Mouse (Mus musculus) left cerebral cortex, postnatal 14 days (tissue): ENCODE measurements around the gene Olfr574. TPM values are rescaled to one million over a fixed set of nuclear protein-coding genes. Genes with fewer than 3 reads are reported as not detected.

ENCODE experiments used
- DNase-seq, 2 experiments: peaks; one replicate each; pipeline ENCODE4 v3.0.0; 2021 to 2022; ENCODE audit warnings: low spot score in 2 of 2, mixed read lengths in 1 of 2
- intact Hi-C: fragments of 180-260 bp; cut with DNase I; formaldehyde crosslinking; loops from one replicate; pipeline ENCODE4 v1.15.1; 2025
- long read RNA-seq, 2 experiments: library from polyadenylated mRNA; stranded (forward); transcript quantifications; one replicate each; pipeline ENCODE4 v2.0.0; 2021
- total RNA-seq, 2 experiments: library from RNA; stranded (reverse); gene quantifications; 2 replicates each; pipeline ENCODE4 v1.2.3; 2021

Gene Olfr574
- not detected for total RNA-seq
- long read RNA-seq, experiment 1 = 0 reads
- long read RNA-seq, experiment 2 = 0 reads

DNA sequence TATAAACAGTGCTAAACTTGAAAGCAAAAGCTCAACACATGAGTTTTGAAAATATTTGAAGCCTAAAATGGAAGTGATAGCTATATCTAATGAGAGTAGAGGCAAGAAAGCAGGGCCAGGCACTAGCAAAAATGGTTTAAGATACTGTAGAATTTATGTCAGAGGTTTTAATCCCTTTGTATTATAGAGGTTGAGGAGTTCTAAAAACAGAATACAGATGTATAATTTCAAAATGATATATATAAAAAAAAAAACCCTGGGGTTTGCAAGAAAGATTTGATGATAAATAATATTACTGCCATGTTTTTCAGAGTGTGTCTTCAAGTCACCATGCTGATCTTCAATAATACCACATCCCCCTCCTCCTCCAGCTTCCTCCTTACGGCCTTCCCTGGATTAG lies at the start of gene Olfr574:
TSS of gene Olfr574 (plus strand) at position 301 of the 400 bp plus-strand sequence.
- intact Hi-C loops = no loop called here
- DNase-seq = no peak

DNA sequence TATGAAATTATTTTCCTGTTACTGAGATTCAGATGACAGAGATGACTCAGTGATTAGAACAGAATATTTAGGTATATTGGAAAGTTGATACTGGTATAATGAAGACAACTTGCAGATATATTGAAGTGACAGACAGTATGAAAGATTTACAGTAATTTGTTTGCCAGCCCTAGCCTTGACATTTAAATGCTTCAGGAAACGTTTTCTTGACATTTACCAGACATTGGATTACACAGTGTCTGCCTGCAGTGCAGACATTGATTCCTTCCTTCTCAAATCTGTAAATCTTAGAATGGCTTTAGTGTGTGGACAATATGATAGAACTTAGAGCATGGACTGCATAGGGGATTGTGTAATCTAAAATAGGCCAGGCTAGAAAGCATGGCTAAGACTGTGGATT lies 33.0 kb upstream of the Olfr574 start:
- no peak for DNase-seq
- intact Hi-C loops = no loop called here

DNA sequence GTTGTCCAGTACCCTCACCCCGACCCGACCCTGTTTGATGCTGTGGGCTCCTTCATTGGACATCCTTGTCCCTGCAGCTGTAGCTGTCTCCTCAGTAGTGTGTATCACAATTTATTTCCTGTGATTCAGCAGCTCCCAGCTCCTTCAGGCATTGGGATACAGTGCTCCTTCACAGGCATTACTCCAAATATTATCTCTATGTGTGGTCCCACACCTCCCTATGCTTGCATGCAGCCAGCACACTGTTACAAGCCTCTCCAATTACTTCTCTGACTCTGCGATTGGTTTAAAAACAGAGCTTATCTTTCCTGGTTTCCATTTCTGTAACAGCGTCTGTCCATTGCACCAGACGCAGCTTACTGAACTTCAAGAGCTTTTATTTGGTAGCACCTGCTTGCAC lies 31.9 kb upstream of the Olfr574 start:
- no peak for DNase-seq

DNA sequence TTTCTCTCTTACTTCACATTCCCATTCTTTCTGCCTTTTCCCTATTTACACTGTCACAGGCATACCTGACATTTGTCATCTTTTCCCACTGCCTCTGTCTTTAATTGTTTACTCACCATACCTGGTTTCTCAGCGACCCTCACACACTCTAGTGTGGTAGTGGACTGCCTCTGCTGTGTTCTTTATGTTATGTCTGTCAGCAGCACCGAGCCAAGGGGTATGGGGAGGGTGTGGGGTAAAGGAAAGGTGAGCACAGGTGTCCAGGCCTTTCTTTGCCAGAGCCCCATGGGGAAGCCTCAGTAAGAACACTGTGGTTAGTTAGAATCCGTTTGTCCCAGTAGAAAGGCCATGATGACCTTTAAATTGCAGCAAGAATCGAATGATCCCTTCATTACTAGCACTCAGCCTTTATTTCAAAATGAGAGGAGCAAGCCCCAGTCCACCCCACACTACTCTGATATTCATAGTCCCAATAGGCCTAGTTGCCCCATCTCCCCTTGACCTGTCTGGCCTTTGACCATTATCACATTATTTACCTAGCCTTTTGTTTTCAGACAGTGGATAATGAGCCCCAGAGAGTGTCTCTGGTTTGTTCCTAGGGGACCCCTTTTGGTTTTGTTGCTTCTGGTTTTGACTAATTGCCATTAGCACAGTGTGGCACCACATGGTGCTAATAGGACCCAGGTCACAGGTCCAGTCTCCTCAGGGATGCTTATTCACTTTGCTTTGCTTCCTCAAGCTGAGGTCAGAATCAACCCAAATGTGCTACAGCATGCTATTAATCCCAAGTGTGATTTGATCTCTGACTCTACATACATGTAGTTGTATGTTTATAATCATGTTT lies 31.0 kb upstream of the Olfr574 start, which contains the start of gene Olfr571:
TSS of gene Olfr571 (minus strand) at position 505 of the 844 bp plus-strand sequence.
- no peak for DNase-seq
- intact Hi-C loops = no loop called here

More for the DNA sequence above, 31.9 kb upstream of the Olfr574 start:
- intact Hi-C loops = no loop called here

DNA sequence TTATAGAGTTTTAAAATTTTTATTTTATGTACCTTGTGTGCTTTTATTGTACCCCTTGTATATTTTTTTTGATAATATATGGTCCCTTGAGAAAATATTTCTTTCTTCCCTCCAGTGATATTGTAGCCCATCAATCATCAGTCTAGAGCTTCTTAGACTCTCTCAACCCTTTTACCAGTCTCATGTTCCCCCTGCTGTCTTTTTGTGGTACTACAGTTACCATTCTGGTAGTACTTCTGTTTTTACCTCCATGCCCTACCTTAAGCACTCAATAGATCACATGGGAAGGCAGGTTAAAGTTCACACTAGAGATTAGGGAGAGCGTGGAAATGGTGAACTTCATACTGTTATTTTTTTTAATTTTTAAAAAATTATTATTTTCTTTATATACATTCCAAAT lies 28.6 kb upstream of the Olfr574 start:
- peak; percentile 7 to 50 for DNase-seq
- intact Hi-C loops = loop anchor here (2.0 kb wide), 3 partner anchors 225 to 407 kb away; partner anchors contain the start of genes Olfr556 and Olfr557

DNA sequence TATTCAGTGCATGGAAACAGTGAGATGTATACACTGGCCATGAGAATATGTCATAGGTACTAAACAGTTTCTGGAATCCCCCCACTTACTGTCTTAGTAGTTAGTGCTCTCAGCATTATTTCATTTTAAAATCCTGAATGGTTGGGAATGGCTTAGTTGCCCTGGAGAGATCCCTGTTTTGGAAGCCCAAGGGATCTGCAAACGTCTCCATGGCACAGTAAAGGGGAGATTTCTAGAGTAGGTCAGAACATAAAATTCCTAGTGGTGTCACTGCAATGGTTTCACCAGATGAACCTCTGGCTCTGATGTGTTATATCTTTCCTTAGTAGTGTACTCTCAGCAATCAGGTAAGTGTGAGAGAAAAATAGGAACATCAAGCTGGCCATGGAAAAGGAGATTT lies 24.2 kb upstream of the Olfr574 start, which contains the start of gene Olfr572:
TSS of gene Olfr572 (plus strand) at position 301 of the 400 bp plus-strand sequence.
- DNase-seq = no peak

DNA sequence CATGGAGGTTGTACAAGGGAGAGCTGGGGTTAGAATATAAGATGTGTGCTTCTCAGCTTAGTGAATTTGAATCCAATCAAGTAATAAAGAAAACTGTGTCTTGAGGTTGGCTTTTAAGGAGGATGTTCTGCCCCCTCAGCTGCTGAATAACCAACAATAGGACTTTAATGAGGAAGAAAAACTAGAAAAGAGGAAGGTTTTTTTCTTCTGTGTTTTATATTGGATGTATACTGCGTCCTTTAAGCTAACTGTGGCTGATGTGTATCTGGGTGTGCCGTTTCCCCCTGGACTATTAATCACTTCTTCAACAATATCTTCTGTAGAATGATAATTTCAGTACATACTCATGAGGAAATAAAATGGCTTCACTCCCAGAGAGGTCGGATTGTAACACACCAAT lies 21.2 kb upstream of the Olfr574 start:
- no peak for DNase-seq
- intact Hi-C loops = no loop called here

More for the DNA sequence above, 24.2 kb upstream of the Olfr574 start, which contains the start of gene Olfr572:
- intact Hi-C loops = no loop called here

DNA sequence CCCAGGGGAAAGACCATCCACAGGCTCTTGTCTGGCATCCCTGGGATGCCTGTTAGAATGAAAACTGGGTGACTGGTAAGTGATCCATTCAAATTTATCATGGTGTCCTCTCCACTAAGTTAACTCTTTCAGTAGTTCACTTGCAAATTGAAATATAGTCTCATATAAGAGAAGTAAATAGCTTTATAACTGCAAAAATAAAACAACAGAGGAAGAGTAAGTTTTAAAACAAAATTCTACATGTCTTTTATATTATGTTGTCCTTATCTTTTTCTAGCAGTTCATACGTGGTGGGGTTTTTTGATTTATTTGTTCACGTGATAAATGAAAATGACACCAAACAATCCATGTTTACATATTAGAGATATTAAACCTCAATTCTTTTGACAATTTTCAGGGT lies 5.8 kb upstream of the Olfr574 start, which contains the start of gene Olfr573-ps1:
TSS of gene Olfr573-ps1 (minus strand) at position 101 of the 400 bp plus-strand sequence.
- intact Hi-C loops = no loop called here

DNA sequence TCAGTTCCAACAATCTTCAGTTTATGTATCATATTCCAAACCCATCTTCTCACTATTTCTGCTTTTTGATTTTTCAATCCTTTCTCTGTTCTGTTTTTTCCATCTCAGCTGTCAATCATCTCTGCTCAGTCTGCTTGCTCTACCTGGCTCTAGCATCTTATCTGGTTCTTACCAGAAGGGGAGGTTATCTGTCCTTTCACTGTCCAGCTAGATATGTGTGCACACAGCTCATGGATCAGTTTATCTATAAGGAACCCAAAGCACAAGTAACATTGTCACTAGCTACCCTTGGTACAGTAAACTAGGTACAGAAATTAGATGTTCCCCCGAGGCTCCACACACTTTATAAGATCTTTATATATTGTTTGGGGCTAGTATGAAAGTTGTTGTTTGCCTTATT lies 4.8 kb upstream of the Olfr574 start:
- intact Hi-C loops = no loop called here
- no peak for DNase-seq

More for the DNA sequence above, 5.8 kb upstream of the Olfr574 start, which contains the start of gene Olfr573-ps1:
- no peak for DNase-seq

DNA sequence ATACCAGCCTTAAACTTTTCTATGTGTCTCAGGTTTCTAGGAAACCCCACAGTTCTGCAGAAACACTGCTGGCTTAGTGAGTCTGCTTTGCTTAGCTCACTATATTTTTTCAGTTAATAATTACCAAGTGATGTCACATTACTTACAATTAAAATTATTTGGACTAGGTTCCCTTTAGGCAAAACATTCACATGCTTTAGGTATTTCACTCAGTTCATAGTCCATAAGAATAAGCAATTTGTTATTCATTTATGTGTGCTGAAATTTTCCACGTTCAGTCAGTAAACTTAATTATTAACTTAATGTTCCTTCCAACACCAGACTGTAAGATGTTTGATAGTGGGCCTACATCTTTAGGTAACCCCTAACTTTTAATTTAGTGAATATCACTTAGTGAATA lies 2.5 kb downstream of the Olfr574 start:
- no peak for DNase-seq
- intact Hi-C loops = no loop called here

DNA sequence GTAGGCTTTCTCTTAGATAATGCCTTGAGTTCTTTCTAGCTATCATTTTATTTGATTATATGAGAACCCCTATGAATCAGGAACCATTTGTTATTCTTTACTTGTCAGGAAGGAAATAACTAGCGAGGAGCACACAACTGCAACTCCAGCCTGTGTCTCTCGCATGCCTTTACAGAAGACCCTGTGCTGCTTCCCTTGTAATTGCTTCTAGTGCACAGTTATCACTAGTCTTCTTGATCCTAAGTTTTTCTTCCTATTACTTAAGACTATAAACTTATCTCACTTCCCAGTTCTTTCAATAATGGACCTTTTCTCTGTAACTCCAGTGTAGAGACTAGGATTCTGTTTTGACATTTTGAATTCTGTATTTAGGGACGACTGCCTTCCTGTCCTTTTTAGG lies 9.9 kb downstream of the Olfr574 start:
- intact Hi-C loops = no loop called here
- DNase-seq = no peak

DNA sequence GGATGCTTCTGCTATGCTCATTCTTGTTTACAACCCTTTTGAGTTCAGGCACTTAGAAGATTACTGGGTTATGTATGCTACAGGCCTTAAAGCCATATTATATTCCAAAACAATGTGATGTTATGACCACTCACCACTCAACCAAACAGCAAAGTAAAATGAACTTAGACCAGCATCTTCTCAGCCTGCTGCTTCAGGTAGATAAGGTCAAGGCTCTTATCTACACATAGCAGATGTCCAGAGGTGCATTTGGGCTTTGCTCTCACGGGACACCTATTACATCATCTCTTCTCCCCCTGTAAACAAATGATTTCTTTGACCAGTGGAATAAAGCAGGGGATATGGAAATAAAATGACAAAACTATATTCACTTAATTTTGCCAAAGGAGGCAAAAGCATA lies 10.3 kb downstream of the Olfr574 start, which contains the start of gene Olfr575:
TSS of gene Olfr575 (minus strand) at position 183 of the 400 bp plus-strand sequence.
- intact Hi-C loops = no loop called here

DNA sequence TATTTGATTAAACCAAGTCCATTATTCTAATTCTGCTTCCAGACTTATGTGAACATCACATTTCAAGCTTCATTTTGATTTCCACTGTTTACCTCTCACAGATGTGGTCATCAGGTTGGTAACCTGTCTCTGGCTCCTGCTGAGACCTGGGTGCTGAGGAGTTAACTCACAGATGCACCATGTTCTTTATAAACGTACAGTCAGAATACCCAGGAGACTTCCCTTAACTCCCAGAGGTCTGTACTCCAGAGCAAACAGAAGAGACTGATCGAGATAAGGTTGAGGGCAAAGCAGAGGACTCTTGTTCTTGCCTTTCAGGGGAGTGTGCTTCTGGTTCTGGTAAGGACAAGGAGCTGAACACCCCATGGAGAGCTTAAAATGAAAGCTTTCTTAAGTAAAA lies 14.1 kb downstream of the Olfr574 start, which contains the start of gene Olfr576:
TSS of gene Olfr576 (plus strand) at position 301 of the 400 bp plus-strand sequence.
- DNase-seq = no peak
- intact Hi-C loops = no loop called here

More for the DNA sequence above, 10.3 kb downstream of the Olfr574 start, which contains the start of gene Olfr575:
- no peak for DNase-seq

DNA sequence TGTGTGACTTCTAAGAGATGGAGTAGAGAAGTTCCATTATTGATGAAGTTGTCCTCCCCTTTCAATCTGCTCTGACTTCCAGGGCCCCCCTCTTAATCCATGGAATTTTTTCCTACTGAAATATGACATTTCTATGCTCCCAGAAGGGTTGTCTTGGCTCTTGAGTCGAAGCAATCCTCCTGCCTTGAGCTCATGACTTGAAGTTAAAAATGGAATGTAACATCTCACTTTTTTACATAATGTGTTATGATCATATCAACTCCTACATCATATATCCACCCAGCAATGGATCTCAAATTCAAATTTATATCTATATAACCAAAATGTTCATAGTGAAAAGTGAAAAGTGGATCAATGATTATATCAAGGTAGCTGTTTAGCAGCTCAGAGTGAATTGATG lies 26.1 kb downstream of the Olfr574 start:
- intact Hi-C loops = no loop called here
- DNase-seq = no peak

DNA sequence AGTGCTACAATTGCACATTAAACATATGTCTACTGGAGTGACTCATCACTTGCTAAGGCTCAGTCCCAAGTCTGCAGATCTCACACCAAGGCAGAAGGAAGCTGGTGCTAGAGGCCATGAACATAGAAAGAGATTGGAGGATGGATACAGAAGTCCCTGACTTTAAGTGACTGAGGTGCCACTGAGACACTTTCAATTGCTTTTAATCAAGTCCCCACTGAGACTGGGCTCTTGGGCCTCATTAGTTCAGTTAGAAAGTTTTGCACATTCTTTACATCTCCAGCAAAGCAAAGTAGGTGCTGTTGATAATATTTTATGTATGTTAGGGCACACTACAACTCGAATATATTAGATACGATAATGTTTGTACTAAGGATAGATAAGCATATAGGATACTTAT lies 27.6 kb downstream of the Olfr574 start, which contains the start of gene Olfr577:
TSS of gene Olfr577 (minus strand) at position 101 of the 400 bp plus-strand sequence.
- no peak for DNase-seq
- intact Hi-C loops = no loop called here

DNA sequence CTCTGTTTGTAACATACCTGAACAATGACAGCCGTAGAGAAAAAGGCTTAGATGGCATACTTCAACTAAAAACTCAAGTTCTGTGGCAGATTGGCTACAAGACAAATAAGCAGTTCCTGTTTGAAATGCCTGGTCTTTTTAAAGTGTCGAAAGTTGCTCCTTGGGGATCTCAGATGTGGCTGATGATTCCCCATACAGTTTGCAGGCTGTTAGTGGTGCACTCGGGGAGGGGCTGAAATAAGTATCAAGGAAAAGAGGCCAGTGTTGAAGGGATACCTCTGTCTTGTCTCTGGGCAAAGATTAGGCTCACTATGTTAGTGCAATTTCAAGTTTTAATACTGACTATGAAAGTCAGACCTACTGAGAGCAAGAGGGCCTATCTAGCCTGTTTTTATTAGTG lies 41.0 kb downstream of the Olfr574 start, which contains the start of gene Olfr578:
TSS of gene Olfr578 (minus strand) at position 101 of the 400 bp plus-strand sequence.
- DNase-seq = no peak
- intact Hi-C loops = no loop called here
